Mouse (Mus musculus) ovary, postnatal 36 days (tissue): ENCODE data around the gene Zdhhc16.
A peak's percentile ranks its signal among the peaks of the same experiment; 100 is the strongest.
"Not testable (repeated sequence)": the region's sequence is repeated elsewhere in the genome, so short reads cannot be mapped to it uniquely, and the experiment has no call there.

Experiments used
- DNase-seq: peaks from one replicate; pipeline ENCODE4 v3.0.0; 2022; ENCODE audit warnings: low spot score, mixed read lengths

Gene Zdhhc16

GRCm38 (mm10) chr19:41913774-41914591 lies 19.3 kb upstream of the Zdhhc16 start:
- DNase-seq: no peak

DNA sequence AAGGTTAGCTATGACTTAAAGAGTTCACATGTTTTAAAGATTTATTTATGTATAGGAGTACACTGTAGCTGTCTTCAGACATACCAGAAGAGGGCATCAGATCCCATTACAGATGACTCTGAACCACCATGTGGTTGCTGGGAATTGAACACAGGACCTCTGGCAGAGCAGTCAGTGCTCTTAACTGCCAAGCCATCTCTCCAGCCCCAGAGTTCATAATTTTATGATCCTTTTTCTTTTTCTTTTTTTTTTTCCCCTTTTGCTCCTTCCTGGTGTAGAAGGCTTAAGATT lies 18.7 kb upstream of the Zdhhc16 start:
- DNase-seq: not testable (repeated sequence)

- no peak for DNase-seq
Observed at GRCm38 (mm10) chr19:41915294-41915693, 18.0 kb upstream of the Zdhhc16 start.

- DNase-seq: no peak
Observed at GRCm38 (mm10) chr19:41916853-41917252, 16.4 kb upstream of the Zdhhc16 start.

DNA sequence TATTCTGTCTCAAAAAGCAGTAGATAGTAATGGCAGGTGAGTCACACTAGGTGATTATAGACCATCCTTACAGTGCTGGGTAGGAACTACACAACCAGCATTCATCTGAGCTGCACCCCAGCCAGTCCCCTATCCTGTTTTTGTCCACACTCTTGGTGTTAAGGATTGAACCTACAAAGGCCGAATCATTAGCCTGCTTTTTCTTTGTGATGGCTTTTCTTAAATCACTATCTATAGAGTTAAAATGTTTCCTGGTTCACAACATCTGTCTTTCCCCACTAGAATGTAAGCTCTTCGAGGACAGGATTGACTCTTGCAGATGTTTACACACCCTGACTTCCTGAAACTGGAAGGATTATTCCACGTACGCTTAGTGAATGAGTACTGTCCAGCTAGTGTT lies 13.8 kb upstream of the Zdhhc16 start:
- no peak for DNase-seq

- DNase-seq: no peak
Observed at GRCm38 (mm10) chr19:41920412-41921067, 12.7 kb upstream of the Zdhhc16 start.

DNA sequence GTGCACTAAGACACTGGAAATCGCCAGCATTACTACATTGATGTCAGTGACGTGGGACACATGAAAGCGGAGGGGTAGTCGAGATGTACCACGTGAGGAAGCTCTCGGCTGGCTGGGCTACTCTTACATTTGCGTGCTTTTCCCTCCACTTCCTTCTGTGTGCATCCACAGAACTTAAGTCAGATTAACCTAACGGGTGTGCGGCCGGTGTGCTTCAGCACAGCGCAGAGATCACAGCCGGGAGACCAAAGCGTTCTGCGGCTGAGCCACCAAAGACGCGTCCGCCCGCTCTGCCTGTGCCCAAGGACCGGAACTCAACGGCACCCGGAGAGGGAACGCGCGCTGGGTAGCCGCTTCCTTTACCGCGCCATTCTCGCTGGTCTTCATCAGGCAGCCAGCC lies 594 bp upstream of the Zdhhc16 start:
- DNase-seq: no peak

DNA sequence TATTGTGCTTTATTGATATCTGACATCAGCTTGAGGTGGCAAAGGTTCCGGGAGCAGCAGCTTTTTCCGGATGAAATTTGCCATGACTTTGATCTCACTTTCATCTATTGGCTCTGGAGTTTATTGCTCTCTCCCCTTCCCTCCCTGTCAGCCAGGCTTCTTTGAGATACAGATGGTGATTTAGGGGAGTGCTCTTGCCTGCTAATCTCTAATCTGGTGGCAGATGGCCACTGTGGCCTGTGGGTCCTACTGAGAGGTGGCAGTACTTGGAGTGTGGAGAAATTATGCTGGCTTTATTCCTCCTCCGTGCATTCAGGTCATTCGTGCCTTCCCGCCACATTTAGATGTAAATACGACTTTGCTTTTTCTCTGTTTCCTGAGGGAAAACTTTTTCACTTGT lies 844 bp downstream of the Zdhhc16 start:
- no peak for DNase-seq

- no peak for DNase-seq
Observed at GRCm38 (mm10) chr19:41935921-41936320, 2.6 kb downstream of the Zdhhc16 start.

DNA sequence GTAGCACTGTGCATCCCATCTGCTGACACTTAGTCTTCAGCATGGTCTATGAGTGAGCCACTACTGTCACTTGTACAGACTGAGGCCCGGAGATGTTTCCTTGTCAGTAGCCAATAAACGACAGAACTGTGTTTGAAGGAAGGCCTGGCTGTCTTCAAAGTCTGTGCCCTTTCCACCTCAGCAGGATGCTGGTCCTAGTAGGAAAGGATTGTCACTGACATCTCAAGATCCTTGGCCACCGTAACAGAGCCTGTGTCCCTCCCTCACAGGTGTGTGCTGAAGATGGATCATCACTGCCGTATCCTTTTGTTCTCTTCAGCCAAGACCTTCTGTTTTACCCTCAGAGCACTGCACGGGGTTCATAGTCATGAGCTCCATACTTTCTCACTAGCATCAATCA lies 5.3 kb downstream of the Zdhhc16 start:
- DNase-seq: no peak

DNA sequence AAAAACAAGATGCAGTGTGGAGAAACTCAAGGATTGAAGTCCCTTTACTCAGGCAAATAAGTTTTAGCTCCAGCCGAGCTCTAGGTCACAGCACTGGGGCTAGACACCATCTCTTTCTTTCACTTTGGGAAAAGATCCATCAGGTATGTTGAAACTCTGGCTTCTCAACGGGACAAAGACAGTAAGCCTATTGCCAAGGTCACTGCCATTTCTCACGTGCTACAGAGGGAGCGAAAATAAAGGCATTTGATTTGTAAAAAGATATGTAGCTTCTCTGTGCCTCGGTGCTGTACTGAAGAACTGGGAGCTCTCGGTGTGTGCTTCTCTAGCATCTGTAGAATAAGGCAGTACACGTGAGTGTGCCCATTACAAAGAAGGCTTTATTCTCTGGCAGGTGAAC lies 10.6 kb downstream of the Zdhhc16 start:
- no peak for DNase-seq

- no peak for DNase-seq
Observed at GRCm38 (mm10) chr19:41952287-41952686, 19.0 kb downstream of the Zdhhc16 start.

DNA sequence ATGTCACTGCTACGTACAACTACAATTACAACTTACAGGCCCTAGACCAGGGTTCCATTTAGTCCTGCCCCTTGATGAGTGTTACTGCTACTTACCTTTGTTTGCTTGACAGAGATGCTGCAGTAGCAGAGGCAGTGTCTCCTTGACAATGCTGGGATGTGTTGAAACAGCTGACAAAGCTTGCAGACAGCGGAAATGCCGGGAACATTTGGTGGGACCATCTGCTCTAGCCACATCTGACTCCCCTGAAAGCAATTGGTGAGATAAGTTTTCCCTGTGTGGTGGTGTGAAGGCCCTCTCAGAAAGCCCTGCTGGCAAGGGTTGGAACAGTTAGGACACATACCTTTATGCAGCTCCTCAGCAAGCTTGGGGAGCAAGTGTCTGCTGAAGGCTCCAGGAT lies 20.3 kb downstream of the Zdhhc16 start:
- no peak for DNase-seq

DNA sequence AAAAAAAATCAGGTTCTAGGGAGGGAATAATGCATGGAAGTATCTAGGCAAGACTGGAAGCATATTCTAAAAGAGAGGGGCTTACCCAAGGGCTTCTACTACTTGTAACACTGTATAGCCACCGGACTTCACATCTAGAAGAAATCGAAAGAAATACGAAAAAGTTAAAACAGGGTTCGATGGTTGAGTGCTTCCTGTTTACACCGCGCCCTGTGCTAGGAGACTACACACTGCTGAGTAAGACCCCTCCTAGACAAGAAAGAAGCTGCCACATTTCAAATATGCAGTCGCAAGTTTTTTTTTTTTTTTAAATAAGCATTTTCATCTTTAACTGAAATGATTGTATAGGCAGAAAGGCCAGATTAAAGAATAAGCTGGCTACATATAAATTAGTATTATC lies 36.3 kb downstream of the Zdhhc16 start:
- DNase-seq: no peak

- no peak for DNase-seq
Observed at GRCm38 (mm10) chr19:41973891-41974794, 40.9 kb downstream of the Zdhhc16 start.

DNA sequence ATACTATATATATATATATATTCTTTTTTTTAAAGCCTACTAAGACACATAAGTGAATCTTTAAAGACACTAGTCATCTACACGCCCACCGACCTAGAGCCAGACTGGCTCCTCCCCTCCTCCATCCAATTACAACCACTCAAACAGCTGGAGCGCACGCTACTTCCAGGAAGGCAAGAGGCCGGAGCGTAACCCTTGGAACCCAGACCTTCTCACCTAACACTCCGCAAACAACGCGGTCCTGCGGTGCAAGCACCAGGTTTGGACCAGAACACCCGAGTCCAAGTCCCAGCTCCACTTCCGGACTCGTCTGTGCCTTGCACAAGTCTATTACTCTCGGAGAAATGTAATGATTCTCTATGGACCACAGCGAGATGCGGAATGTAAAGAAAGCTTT lies 47.1 kb downstream of the Zdhhc16 start:
- DNase-seq: no peak

DNA sequence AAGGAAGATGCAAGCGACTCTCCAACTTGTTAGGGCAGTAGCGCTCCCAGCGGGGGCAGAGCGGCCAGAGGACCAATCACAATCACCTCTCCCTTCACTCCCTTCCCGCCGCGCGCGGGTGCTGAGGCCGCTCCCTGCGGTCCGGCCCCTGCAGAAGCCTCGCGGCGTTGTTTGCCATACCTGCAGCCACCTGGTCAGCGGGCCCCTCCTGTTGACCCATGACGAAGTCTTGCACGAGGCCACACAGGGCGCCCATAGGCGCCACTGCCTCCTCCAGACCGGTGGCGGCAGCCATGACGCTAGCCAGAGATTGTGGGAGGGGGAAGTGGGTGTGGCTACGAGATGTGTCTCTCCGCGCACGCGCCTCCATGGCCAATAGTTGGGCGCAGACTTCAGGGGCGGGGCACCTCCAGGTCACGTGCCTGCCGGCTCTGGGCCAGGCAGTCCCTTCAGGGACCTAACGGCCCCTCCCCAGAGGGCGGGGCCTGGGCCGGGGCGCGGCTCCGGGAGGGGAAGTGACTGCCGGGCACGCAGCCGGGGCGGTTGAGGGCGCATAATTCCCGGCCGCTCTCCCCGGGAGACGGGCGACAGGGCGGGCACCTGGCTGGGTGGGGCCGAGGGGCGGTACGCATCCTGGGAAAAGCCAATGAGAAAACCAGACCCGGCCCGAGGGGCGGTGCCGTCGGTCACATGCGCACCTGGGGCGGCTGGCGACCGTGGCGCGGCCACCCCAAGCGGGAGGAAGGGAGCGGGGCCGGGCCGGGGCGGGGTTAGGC lies 47.7 kb downstream of the Zdhhc16 start, which contains the start of gene Mms19:
Gene Mms19, minus strand, starts transcription at position 339 of the 776 bp plus-strand sequence.
- DNase-seq: peak; percentile 99

DNA sequence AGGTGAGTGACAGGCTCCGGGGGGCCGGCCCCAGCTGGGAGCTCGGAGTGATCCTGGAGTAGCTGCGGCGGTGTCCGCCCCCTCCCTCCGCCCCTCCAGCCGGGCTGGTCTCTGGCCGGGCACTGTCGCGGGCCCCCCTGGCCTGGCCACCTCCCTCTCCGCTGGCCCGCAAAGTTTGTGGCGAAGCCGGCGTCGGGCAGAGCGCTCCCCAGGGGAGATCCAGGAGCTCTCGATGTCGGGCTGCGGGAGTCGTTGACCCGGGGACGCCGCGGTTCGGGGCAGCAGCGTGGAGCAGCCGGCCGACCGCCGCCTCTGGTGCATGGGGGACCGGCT lies 48.3 kb downstream of the Zdhhc16 start, which contains the start of gene Ubtd1:
Gene Ubtd1, plus strand, starts transcription at position 169 of the 333 bp plus-strand sequence.
- DNase-seq: no peak

GRCm38 (mm10) chr19:41981931-41982790 lies 48.9 kb downstream of the Zdhhc16 start:
- DNase-seq: peak; percentile 13

- no peak for DNase-seq
Observed at GRCm38 (mm10) chr19:41982791-41983150, 49.5 kb downstream of the Zdhhc16 start.

- DNase-seq: no peak
Observed at GRCm38 (mm10) chr19:41985994-41986393, 52.7 kb downstream of the Zdhhc16 start.
